Mouse (Mus musculus) liver, postnatal 0 days (tissue): Measurements from ENCODE around the gene 2310034G01Rik. TPM values are rescaled to one million over a fixed set of nuclear protein-coding genes. Genes with fewer than 3 reads are reported as not detected.

Source experiments
- ATAC-seq: fragments of 200-750 bp; cut with Nextera tagmentation; 2 replicates; pipeline ENCODE4 v1.8.0; 2017; ENCODE audit warnings: mild to moderate bottlenecking, moderate library complexity
- DNase-seq: peaks from one replicate; pipeline ENCODE4 v3.0.0-alpha.2; 2016
- H3K27ac ChIP-seq: fragments of 300-500 bp; sonication (generic); 2 replicates; pipeline ENCODE4 v1.5.1; 2014; ENCODE audit warnings: antibody characterized with exemption, moderate library complexity, mild to moderate bottlenecking, low read depth
- H3K27me3 ChIP-seq: fragments of 300-500 bp; sonication (generic); 2 replicates; pipeline ENCODE4 v1.6.1; 2014; ENCODE audit warnings: low read length, control low read depth, mixed read lengths; ENCODE audit not compliant: insufficient read depth
- H3K36me3 ChIP-seq: fragments of 300-500 bp; sonication (generic); replicated peaks from 2 replicates; pipeline ENCODE4 v1.6.1; 2014; ENCODE audit warnings: mild to moderate bottlenecking, control low read depth, low read length, moderate library complexity, mixed read lengths; ENCODE audit not compliant: insufficient read depth
- H3K4me1 ChIP-seq: fragments of 300-500 bp; sonication (generic); 2 replicates; pipeline ENCODE4 v1.6.1; 2014; ENCODE audit warnings: antibody characterized with exemption, mild to moderate bottlenecking, control low read depth; ENCODE audit not compliant: insufficient read depth
- H3K4me2 ChIP-seq: fragments of 300-500 bp; sonication (generic); 2 replicates; pipeline ENCODE4 v1.6.1; 2014; ENCODE audit warnings: low read depth, mild to moderate bottlenecking, low read length, moderate library complexity, mixed read lengths
- H3K4me3 ChIP-seq: fragments of 300-500 bp; sonication (generic); 2 replicates; pipeline ENCODE4 v1.5.1; 2014; ENCODE audit warnings: low read depth, low read length
- H3K9ac ChIP-seq: fragments of 300-500 bp; sonication (generic); replicated peaks from 2 replicates; pipeline ENCODE4 v1.6.1; 2014; ENCODE audit warnings: mild to moderate bottlenecking, moderate library complexity
- H3K9me3 ChIP-seq: fragments of 300-500 bp; sonication (generic); 2 replicates; pipeline ENCODE4 v1.6.1; 2016; ENCODE audit warnings: mild to moderate bottlenecking, control low read depth, low read length, mixed read lengths
- CTCF ChIP-seq: sonication (generic); IDR thresholded peaks from 2 replicates; pipeline ENCODE4 v1.5.1; 2016; ENCODE audit warnings: antibody characterized with exemption, low read depth
- EP300 ChIP-seq: IDR thresholded peaks from 2 replicates; pipeline ENCODE4 v1.6.1; 2016; ENCODE audit warnings: antibody characterized with exemption, low read depth, mild to moderate bottlenecking
- WGBS: fragments of 180-500 bp; shearing (Covaris S2); extraction: QIAGEN DNeasy Blood & Tissue Kit; methylation state at CpG from one replicate; pipeline ENCODE4 v1.1.7; 2014; ENCODE audit not compliant: insufficient replicate concordance; 5-methylcytosine and 5-hydroxymethylcytosine counted together
- polyA plus RNA-seq: library from polyadenylated mRNA; unstranded; fragments of >200 nt; fragmentation: Nextera tagmentation; extraction: Ambion mirVana; gene quantifications from 2 replicates; pipeline ENCODE4 v1.2.1, GENCODE M21; 2015

2310034G01Rik gene
- polyA plus RNA-seq, 1 experiment from 2014 or later, result 0.75 TPM

GRCm38 (mm10) chr19:46308303-46308702 lies 41.8 kb downstream of the 2310034G01Rik start:
- no peaks in the 10 kb centered on the region for H3K27me3 ChIP-seq
- no peak overlapping the region for H3K27ac ChIP-seq
- H3K4me3 ChIP-seq, result no peak overlapping the region
- WGBS, result 79% methylated on average over 16 of the region's 16 CpGs
- H3K4me2 ChIP-seq, result peak overlapping the region; percentile 84
- no peak overlapping the region for H3K9ac ChIP-seq
- no peaks in the 10 kb centered on the region for H3K9me3 ChIP-seq
- DNase-seq (peak; percentile 16), ATAC-seq (no peak)
- peaks cover 22% of the 10 kb centered on the region for H3K4me1 ChIP-seq
- H3K36me3 ChIP-seq, result peaks cover 20% of the 10 kb centered on the region
- TF ChIP-seq CTCF (no peak), EP300 (no peak)

GRCm38 (mm10) chr19:46307781-46308180 lies 42.3 kb downstream of the 2310034G01Rik start:
- H3K9me3 ChIP-seq, result no peaks in the 10 kb centered on the region
- H3K4me3 ChIP-seq, result no peak overlapping the region
- DNase-seq, result peak; percentile 11
- no peak overlapping the region for H3K9ac ChIP-seq
- no peaks in the 10 kb centered on the region for H3K27me3 ChIP-seq
- no peak overlapping the region for H3K27ac ChIP-seq
- H3K4me1 ChIP-seq, result peaks cover 22% of the 10 kb centered on the region
- WGBS, result 89% methylated on average over 16 of the region's 16 CpGs
- TF ChIP-seq EP300 (no peak), CTCF (no peak)
- no peak overlapping the region for H3K4me2 ChIP-seq
- H3K36me3 ChIP-seq, result peaks cover 20% of the 10 kb centered on the region
- ATAC-seq, result no peak

GRCm38 (mm10) chr19:46306751-46307289 lies 43.3 kb downstream of the 2310034G01Rik start:
- TF ChIP-seq CTCF, result no peak
- no peak for TF ChIP-seq EP300
- no peak for DNase-seq
- H3K4me1 ChIP-seq, result peaks cover 22% of the 10 kb centered on the region
- no peak overlapping the region for H3K9ac ChIP-seq
- H3K9me3 ChIP-seq, result no peaks in the 10 kb centered on the region
- H3K4me3 ChIP-seq, result no peak overlapping the region
- WGBS, result 94% methylated on average over 9 of the region's 9 CpGs
- H3K36me3 ChIP-seq, result peaks cover 20% of the 10 kb centered on the region
- H3K4me2 ChIP-seq, result no peak overlapping the region
- no peak for ATAC-seq
- no peaks in the 10 kb centered on the region for H3K27me3 ChIP-seq
- no peak overlapping the region for H3K27ac ChIP-seq

GRCm38 (mm10) chr19:46306268-46306610 lies 43.9 kb downstream of the 2310034G01Rik start:
- no peak for TF ChIP-seq EP300
- no peak for TF ChIP-seq CTCF
- H3K9ac ChIP-seq, result peak overlapping the region; percentile 61
- peak overlapping the region; percentile 79 for H3K27ac ChIP-seq
- no peak for ATAC-seq
- WGBS, result 60% methylated on average over 5 of the region's 5 CpGs
- peaks cover 18% of the 10 kb centered on the region for H3K36me3 ChIP-seq
- peak overlapping the region; percentile 82 for H3K4me2 ChIP-seq
- no peaks in the 10 kb centered on the region for H3K27me3 ChIP-seq
- DNase-seq, result no peak
- peaks cover 22% of the 10 kb centered on the region for H3K4me1 ChIP-seq
- peak overlapping the region; percentile 61 for H3K4me3 ChIP-seq
- no peaks in the 10 kb centered on the region for H3K9me3 ChIP-seq

GRCm38 (mm10) chr19:46305432-46306267 lies 44.5 kb downstream of the 2310034G01Rik start:
- Histone ChIP-seq H3K4me3 (peak overlapping the region; percentile 61), H3K36me3 (peaks cover 13% of the 10 kb centered on the region), H3K27me3 (no peaks in the 10 kb centered on the region), H3K9ac (peak overlapping the region; percentile 61), H3K9me3 (no peaks in the 10 kb centered on the region), H3K27ac (peak overlapping the region; percentile 81), H3K4me1 (peaks cover 22% of the 10 kb centered on the region), H3K4me2 (peak overlapping the region; percentile 82)
- 0 out of 2 replicates have a peak, but pooled peaks have one; percentile 20 for TF ChIP-seq EP300
- peak; percentile 6; the same call in 1 of the 2 replicates for TF ChIP-seq CTCF
- DNase-seq, result peak; percentile 94
- peak; percentile 71 for ATAC-seq
- 2% methylated on average over 42 of the region's 43 CpGs for WGBS

GRCm38 (mm10) chr19:46304908-46305333 lies 45.2 kb downstream of the 2310034G01Rik start:
- peak overlapping the region; percentile 81 for H3K27ac ChIP-seq
- no peak for TF ChIP-seq CTCF
- no peak for TF ChIP-seq EP300
- DNase-seq (no peak), ATAC-seq (peak; percentile 39)
- under 1% methylated on average over 34 of the region's 34 CpGs for WGBS
- no peaks in the 10 kb centered on the region for H3K9me3 ChIP-seq
- peak overlapping the region; percentile 61 for H3K9ac ChIP-seq
- peak overlapping the region; percentile 61 for H3K4me3 ChIP-seq
- H3K27me3 ChIP-seq, result no peaks in the 10 kb centered on the region
- peaks cover 22% of the 10 kb centered on the region for H3K4me1 ChIP-seq
- H3K4me2 ChIP-seq, result peak overlapping the region; percentile 82
- peaks cover 11% of the 10 kb centered on the region for H3K36me3 ChIP-seq
